Mouse (Mus musculus) gonadal fat pad, adult 2 months (tissue): Measurements from ENCODE around the gene Por. TPM values are rescaled to one million over a fixed set of nuclear protein-coding genes. Genes with fewer than 3 reads are reported as not detected.

ENCODE experiments used
- DNase-seq: peaks from one replicate; pipeline ENCODE4 v3.0.0-alpha.2; 2012; ENCODE audit warnings: low read depth
- polyA plus RNA-seq: library from polyadenylated mRNA; depleted of rRNA; stranded (reverse); fragments of >200 nt; gene quantifications from 2 replicates; pipeline ENCODE4 v1.2.3, GENCODE M21; 2012

The Por gene
- polyA plus RNA-seq, 1 experiment: 227 TPM

- no peak for DNase-seq
Measured at GRCm38 (mm10) chr5:135656046-135656445, 13.8 kb upstream of the Por start.

DNA sequence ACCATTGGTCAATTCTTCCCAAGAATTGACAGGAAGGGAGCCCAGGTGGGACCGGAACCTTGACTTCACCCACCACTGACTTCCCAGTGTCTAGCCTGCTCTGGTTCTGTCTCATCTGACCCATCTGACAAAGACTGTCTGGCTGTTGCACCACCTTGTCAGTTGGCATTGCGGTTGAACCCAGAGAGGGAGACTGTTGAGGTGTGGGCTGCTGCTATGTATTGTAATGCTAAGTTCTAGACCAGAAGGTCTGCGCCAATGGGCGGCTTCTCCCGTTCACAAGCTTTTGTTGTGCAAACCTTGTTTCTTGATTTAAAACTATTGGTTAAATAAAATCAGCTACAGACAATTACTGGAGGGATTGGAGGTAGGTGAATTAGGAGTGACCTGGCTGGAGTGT lies 12.7 kb upstream of the Por start:
- DNase-seq: no peak

- no peak for DNase-seq
Measured at GRCm38 (mm10) chr5:135657703-135658373, 12.0 kb upstream of the Por start.

GRCm38 (mm10) chr5:135659956-135660355 lies 9.9 kb upstream of the Por start:
- no peak for DNase-seq

DNA sequence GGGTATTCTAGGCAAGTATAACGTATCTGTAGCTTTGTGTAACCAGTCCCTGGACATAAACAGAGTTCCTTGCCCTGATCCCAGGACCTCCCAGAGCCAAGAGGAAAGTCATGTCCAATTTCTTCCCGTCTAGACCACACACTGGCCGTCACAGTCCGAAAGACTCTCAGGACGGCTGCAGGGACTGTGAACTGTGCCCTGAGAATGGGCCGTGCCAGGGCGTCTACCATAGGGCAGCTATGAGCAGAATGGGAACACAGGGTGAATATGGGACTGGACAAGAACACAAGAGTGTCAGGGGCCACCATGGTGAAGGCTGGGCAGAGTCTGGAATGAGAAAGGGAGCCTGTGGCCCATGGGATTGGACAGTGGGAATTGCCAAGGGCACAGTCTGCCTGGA lies 9.3 kb upstream of the Por start:
- no peak for DNase-seq

DNA sequence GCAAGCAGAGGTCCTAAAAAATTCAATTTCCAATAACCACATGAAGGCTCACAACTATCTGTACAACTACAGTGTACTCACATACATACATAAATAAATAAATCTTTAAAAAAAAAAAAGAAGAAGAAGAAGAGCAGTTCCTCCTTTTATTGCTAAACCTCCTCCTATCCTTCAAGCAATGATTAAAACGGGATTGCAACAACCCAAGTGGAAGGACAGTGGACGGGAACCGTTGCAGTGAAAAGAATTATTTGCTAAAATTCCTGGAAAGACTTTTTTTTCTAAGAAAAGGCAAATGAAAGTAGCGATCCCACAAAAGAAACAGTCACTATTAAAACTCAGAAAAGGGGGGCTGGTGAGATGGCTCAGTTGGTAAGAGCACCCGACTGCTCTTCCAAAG lies 2.9 kb upstream of the Por start:
- DNase-seq: no peak

GRCm38 (mm10) chr5:135668071-135668470 lies 1.8 kb upstream of the Por start:
- DNase-seq: no peak

DNA sequence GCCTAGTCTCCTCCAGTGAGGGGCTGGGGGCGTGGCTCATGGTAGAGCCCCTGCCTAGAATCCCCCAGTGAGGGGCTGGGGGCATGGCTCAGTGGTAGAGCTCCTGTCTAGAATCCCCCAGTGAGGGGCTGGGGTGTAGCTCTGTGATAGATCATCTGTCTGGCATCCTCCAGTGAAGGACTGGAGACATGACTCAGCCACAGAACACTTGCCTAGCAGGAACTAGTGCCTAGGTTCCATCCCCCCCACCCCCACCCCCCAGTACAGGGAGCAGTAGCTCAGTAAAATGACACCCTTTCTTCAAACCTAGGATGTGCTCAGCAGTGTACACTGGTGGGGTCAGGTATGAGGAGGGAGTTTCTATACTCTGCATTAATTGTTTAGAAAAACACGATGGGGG lies 1.0 kb downstream of the Por start:
- DNase-seq: no peak

DNA sequence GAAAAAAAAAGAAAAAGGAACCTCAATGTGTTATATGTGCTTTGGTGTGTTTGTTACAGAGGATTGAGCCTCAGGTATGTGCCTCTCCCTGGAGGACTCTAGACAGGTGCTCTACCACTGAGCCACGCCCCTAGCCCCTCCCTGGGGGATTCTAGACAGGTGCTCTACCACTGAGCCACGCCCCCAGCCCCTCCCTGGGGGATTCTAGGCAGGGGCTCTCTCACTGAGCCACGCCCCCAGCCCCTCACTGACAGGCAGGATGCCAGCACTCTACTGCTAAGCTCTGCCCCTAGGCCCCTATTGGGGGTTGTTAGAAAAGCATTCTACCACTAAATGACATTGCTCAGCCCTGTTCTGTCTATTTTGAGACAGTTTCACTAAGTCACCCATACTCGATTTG lies 2.7 kb downstream of the Por start:
- no peak for DNase-seq

DNA sequence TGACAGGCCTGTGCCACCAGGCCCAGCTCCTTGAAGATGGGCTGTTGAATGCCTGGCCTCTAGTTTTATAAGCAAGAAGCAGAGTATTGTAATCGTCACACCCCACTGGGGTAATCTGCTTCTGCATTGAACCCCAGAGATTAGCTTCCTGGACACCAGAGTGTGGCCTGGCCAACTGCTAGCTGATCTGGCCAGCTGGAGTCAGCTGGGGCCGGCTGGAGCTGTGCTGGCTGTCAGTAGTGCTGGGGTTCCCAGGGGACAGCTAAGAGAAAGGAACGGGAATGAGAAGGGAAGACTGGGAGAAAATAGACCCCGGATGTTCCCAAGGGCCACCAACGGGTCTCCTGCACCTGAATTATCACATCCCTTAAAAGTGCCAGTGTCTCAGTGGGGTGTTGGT lies 3.1 kb downstream of the Por start:
- DNase-seq: no peak

DNA sequence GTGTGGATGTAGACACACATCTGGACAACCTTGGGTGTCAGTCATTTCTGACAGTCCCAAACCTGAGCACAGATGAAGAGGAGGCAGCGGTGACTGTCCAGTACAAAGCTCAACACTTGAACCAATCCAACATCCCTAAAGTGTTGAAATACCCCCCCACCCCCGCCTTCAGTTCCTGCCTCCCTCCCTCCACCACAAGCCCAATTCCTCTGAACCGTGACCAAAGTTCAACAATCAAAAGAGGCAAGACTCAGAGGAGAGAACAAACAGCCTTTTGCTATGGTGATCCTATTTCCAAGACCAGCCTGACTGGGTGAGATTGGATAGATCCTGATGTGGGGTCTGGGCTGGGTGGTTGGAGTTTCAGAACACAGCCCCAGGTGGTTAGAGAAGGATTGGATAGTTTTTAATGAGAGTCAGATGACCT lies 4.5 kb downstream of the Por start:
- no peak for DNase-seq

GRCm38 (mm10) chr5:135674821-135675220 lies 5.0 kb downstream of the Por start:
- no peak for DNase-seq

GRCm38 (mm10) chr5:135676696-135677095 lies 6.9 kb downstream of the Por start:
- DNase-seq: no peak

DNA sequence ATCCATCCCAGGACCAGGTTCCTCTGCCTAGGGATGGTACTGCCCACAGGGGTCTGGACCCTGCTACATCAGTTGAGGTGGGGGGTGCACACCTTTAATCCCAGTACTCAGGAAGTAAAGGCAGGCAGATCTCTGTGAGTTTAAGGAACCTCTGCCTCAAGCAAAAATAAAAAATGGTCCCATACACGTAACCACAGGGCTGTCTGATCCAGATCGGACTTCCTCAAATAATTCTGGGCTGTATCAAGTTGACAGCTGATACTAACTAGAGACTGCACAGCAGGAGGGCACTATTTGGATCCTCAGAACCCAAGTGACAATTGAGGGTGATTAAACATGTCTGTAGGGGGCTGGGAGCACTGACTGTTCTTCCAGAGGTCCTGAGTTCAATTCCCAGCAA lies 7.4 kb downstream of the Por start:
- DNase-seq: no peak

GRCm38 (mm10) chr5:135678481-135678880 lies 8.6 kb downstream of the Por start:
- DNase-seq: no peak

GRCm38 (mm10) chr5:135680967-135681545 lies 11.2 kb downstream of the Por start:
- no peak for DNase-seq

DNA sequence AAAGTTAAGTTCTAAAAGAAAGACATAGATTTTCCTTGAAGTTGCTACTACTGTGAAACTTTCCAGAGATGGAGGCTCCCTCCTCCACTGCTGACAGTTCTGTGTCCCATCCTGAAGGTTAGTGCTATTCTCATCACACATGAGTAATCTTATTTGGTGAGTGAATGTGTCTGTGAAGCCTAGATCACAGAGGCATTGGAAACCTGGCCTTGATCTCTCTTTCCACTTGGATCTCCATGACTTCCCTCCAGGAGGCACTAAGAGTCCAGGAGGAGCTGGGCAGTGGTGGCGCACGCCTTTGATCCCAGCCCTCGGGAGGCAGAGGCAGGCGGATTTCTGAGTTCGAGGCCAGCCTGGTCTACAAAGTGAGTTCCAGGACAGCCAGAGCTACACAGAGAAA lies 12.2 kb downstream of the Por start:
- DNase-seq: no peak

DNA sequence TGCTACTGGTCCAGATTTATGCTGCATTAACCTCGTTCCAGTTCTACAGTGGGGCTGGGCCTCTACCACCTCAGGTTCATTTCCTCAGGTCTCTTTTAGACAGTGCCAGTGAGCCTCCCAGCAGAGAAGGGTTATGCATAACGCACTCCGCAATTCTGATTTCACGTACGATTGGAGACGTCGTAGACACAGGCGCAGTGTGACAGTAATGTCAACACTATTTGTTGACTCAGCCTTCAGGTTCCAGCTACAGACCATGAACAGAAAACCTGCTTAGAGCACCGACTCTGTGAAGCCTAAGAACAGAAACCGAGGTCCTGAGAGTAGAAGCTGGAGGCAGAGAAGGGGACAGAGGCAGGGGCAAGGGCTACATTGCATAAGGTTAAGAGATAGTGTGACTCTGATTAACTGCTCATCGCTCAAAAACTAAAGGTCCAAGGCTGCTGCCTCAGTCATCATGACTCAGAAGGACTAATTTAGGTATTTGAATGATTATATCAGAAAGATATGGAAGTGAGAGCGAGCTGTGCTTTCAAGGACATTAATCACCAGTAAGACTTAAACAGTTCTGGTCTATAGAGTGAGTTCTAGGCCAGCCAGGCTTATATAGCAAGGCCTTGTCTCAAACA lies 13.2 kb downstream of the Por start:
- no peak for DNase-seq

- no peak for DNase-seq
Measured at GRCm38 (mm10) chr5:135690401-135690800, 20.6 kb downstream of the Por start.

DNA sequence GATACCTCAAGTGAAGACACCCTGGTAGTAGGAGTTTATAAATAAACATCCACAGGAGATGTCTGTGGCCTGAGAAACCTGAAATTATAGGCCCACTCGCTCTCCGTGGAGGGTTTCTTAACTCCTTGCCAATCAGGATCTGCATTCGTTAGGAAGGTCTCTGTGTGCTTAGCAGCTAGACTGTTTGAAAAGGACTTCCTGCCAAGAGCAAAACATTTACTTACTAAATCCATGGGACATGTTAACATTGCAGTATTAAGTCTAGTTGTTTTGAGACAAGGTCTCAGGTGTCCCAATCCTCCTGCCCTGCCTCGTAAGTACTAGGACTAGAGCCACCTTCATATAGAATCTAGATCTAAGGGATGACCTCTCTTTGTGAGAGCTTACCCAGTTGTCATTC lies 21.4 kb downstream of the Por start:
- DNase-seq: no peak

- DNase-seq: no peak
Measured at GRCm38 (mm10) chr5:135693281-135693853, 23.5 kb downstream of the Por start.

- no peak for DNase-seq
Measured at GRCm38 (mm10) chr5:135695277-135695721, 25.5 kb downstream of the Por start.

GRCm38 (mm10) chr5:135697711-135698111 lies 27.9 kb downstream of the Por start:
- no peak for DNase-seq
